Mouse (Mus musculus) lung, adult 2 months (tissue): Measurements from ENCODE around the gene BC005561.

ENCODE experiments used
- CTCF ChIP-seq: fragments of 200-500 bp; IDR thresholded peaks from 2 replicates; pipeline ENCODE4 v1.5.1; 2011; ENCODE audit warnings: mild to moderate bottlenecking, low read length, control low read depth; ENCODE audit not compliant: insufficient read depth
- POLR2A ChIP-seq: fragments of 200-500 bp; IDR thresholded peaks from 2 replicates; pipeline ENCODE4 v1.6.1; 2011; ENCODE audit warnings: low read depth, mild to moderate bottlenecking, control low read depth, low read length, borderline replicate concordance; ENCODE audit errors: extremely low read depth

DNA sequence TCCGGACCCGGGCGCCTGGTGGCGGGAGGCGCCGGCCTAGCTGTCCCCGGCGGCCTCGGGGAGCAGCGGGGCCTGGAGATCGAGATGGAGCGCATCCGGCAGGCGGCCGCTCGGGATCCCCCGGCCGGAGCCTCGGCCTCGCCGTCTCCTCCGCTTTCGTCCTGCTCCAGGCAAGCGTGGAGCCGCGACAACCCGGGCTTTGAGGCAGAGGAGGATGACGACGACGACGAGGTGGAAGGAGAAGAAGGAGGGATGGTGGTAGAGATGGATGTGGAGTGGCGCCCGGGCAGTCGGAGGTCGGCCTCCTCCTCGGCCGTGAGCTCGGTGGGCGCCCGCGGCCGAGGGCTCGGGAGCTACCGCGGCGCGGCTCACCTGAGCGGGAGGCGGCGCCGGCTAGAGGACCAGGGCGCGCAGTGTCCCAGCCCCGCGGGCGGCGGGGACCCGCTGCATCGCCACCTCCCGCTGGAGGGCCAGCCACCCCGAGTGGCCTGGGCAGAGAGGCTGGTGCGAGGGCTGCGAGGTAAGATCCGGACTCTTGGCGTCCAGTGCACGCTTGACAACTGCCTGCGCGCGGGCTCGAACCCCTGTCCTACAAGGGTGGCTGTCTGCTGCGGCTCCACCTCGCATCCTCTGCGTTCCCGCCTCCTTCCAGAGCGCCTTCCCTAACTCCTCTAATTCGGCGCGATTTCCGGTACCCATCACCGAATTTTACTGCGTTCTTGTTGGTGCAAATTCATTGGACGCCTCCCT lies 48.3 kb upstream of the BC005561 start:
- TF ChIP-seq CTCF (no peak), POLR2A (no peak)
